Mouse (Mus musculus): ENCODE results near the gene Tnxb.
"Not testable (repeated sequence)": the region's sequence is repeated elsewhere in the genome, so short reads cannot be mapped to it uniquely, and the experiment has no call there.

Tnxb gene

GRCm38 (mm10) chr17:34729779-34730553 lies 59.6 kb downstream of the Tnxb start:
- not testable (repeated sequence) for DNase-seq (ENCODE audit: low spot score in 2 of 2)

DNA sequence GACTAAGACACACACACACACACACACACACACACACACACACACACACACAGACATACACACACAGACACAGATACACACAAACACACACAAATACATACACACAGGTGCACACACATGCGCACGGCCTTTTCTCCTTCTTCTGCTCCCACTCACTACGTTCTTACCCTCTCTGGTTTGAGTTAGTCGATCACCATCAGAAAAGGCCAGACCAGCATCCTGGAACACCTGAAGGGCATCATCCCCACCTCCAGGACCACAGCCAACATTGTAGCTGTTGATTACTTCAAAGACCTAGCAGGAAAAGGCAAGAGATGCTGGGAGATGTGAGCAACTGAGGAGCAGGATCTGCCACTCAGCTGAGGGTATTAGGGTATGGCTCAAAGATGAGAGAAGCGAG lies 67.1 kb downstream of the Tnxb start:
- DNase-seq (ENCODE audit: low spot score in 2 of 2), result not testable (repeated sequence)

- not testable (repeated sequence) for DNase-seq (ENCODE audit: low spot score in 2 of 2)
Measured at GRCm38 (mm10) chr17:34739708-34740107, 69.4 kb downstream of the Tnxb start.

DNA sequence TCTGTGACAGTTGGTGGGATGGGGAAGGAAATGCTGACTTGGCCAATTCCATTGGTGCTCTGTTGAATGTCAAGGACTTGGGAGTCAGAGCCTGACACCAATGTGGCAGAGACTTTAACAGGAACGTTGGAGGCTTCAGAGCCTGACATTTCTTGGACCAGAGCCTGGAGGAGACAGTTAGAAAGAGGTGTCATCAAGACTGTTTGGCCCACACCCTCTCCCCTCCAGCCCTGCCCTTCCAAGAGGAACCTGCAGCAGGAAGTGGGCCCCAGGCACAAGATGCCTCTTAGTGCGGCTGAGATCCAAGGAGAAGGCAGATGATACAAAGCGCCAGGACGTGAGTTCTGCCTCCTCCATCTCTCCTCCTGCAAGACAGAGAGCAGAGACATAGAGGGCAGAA lies 69.9 kb downstream of the Tnxb start:
- DNase-seq (ENCODE audit: low spot score in 2 of 2), result no peak

DNA sequence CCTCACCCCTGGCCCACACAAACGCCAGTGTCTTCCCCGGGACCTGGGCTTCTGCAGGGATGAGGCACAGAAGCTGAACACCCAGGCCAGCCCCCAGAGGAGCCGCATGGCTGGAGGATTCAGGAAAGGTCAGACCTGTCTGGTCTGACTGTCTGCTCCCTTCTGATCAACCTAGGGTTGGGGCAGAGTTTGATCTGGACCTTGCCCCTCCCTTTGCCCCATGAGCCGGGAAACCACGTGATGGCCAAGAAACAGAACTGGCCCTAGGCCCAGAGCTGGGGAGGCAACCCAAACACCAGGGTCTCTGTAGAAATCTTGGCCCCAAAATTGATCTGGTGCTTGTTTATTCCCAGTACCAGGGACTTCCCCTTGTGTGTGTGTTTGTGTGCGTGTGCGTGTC lies 73.4 kb downstream of the Tnxb start, which contains the start of gene C4b:
TSS of gene C4b (minus strand) at position 164 of the 400 bp plus-strand sequence.
- peak in 1 of 2 experiments; percentile 40 for DNase-seq (ENCODE audit: low spot score in 2 of 2)

DNA sequence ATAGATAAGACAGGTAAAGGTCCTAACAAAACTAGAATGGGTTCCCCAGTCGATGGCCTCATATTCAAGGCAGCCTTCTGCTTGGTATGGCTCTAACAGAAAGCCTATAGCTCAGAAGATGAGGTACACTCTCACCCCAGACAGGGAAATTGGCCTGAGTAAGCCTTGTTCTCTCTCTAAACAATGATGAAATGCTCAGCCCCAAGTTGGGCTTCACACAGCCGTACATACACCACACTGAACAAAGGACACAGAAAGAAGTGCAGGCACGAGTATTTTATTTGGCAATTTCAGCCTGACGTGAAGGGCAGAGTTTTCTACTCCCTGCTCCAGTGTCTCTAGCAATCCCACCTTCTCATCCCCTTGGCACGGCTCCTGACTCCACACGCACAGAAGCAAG lies 73.9 kb downstream of the Tnxb start:
- no peak for DNase-seq (ENCODE audit: low spot score in 2 of 2)

GRCm38 (mm10) chr17:34744611-34745010 lies 74.3 kb downstream of the Tnxb start:
- DNase-seq (ENCODE audit: low spot score in 2 of 2), result not testable (repeated sequence)

DNA sequence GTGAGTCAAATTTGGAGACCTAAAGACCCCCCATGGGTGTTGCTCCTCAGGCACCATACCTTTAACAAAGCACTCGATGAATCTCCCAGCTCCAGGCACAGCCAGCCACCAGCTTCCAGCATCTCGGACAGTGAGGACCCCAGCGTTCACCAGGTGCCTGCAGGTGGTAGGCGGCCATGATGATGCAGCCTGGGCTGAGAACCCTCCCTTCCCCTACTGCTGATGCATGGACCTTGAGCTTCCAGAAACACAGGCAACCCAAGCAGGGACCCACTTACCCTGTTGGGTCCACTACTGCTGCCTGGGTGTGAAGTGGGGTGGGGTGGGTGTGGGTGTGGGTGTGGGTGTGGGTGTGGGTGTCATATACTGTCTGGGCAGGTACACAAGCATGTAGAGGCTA lies 74.8 kb downstream of the Tnxb start:
- DNase-seq (ENCODE audit: low spot score in 2 of 2), result not testable (repeated sequence)

GRCm38 (mm10) chr17:34746531-34746930 lies 76.2 kb downstream of the Tnxb start:
- DNase-seq (ENCODE audit: low spot score in 2 of 2), result no peak

DNA sequence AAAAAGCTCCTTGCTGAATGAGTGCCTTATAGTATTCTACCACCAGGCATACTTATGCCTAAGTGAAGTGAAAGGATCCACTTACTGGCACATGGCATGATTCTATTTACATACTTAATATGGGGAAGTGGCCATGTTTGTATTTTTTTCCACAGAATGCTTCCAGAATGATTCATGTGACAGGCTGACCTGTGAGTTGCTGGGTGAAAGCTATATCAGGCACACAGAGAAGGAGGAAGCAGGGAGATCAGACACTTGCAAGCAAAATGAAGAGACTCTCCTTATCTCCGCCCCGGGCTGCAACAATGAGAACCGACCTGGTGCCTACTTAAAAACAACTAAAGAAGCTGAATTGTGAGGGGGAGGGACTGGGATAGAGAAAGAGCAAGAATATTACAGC lies 91.1 kb downstream of the Tnxb start:
- no peak for DNase-seq (ENCODE audit: low spot score in 2 of 2)

Measured in urinary bladder, postnatal 36 days (tissue).